Mouse (Mus musculus) embryonic facial prominence, embryonic 14.5 days (tissue): ENCODE measurements around the gene 2410137M14Rik. TPM values are rescaled to one million over a fixed set of nuclear protein-coding genes. Genes with fewer than 3 reads are reported as not detected.
"Not testable (repeated sequence)": the region's sequence is repeated elsewhere in the genome, so short reads cannot be mapped to it uniquely, and the experiment has no call there.

Source experiments
- ATAC-seq: fragments of 200-750 bp; cut with Nextera tagmentation; 2 replicates; pipeline ENCODE4 v1.8.0; 2017; ENCODE audit warnings: low read depth, moderate number of reproducible peaks, moderate TSS enrichment
- DNase-seq: peaks from one replicate; pipeline ENCODE4 v3.0.0-alpha.2; 2015; ENCODE audit warnings: low spot score
- H3K27ac ChIP-seq: fragments of 300-500 bp; sonication (generic); replicated peaks from 2 replicates; pipeline ENCODE4 v1.5.1; 2014; ENCODE audit warnings: low read depth, mild to moderate bottlenecking, low read length, moderate library complexity
- H3K27me3 ChIP-seq: fragments of 300-500 bp; sonication (generic); replicated peaks from 2 replicates; pipeline ENCODE4 v1.6.1; 2014; ENCODE audit warnings: low read length; ENCODE audit not compliant: control insufficient read depth, insufficient read depth
- H3K36me3 ChIP-seq: fragments of 300-500 bp; sonication (generic); 2 replicates; pipeline ENCODE4 v1.6.1; 2014; ENCODE audit warnings: low read length, mixed read lengths; ENCODE audit not compliant: control insufficient read depth, insufficient read depth
- H3K4me1 ChIP-seq: fragments of 300-500 bp; sonication (generic); 2 replicates; pipeline ENCODE4 v1.6.1; 2014; ENCODE audit warnings: antibody characterized with exemption, low read length; ENCODE audit not compliant: control insufficient read depth, insufficient read depth
- H3K4me2 ChIP-seq: fragments of 300-500 bp; sonication (generic); 2 replicates; pipeline ENCODE4 v1.6.1; 2014; ENCODE audit warnings: low read depth, mild to moderate bottlenecking, low read length, moderate library complexity, mixed read lengths
- H3K4me3 ChIP-seq: fragments of 300-500 bp; sonication (generic); 2 replicates; pipeline ENCODE4 v1.5.1; 2014; ENCODE audit warnings: low read depth, mild to moderate bottlenecking, low read length
- H3K9ac ChIP-seq: fragments of 300-500 bp; sonication (generic); 2 replicates; pipeline ENCODE4 v1.6.1; 2014; ENCODE audit warnings: low read depth, mild to moderate bottlenecking, low read length, moderate library complexity, mixed read lengths
- H3K9me3 ChIP-seq: fragments of 300-500 bp; sonication (generic); 2 replicates; pipeline ENCODE4 v1.6.1; 2016; ENCODE audit warnings: low read length; ENCODE audit not compliant: control insufficient read depth
- WGBS: fragments of 180-500 bp; shearing (Covaris S2); extraction: QIAGEN DNeasy Blood & Tissue Kit; methylation state at CpG from one replicate; pipeline ENCODE4 v1.1.7; 2014; 5-methylcytosine and 5-hydroxymethylcytosine counted together
- polyA plus RNA-seq: library from polyadenylated mRNA; unstranded; fragments of >200 nt; fragmentation: Nextera tagmentation; extraction: Ambion mirVana; gene quantifications from 2 replicates; pipeline ENCODE4 v1.2.1, GENCODE M21; 2014

Gene 2410137M14Rik
- not detected in 2 replicates for polyA plus RNA-seq

DNA sequence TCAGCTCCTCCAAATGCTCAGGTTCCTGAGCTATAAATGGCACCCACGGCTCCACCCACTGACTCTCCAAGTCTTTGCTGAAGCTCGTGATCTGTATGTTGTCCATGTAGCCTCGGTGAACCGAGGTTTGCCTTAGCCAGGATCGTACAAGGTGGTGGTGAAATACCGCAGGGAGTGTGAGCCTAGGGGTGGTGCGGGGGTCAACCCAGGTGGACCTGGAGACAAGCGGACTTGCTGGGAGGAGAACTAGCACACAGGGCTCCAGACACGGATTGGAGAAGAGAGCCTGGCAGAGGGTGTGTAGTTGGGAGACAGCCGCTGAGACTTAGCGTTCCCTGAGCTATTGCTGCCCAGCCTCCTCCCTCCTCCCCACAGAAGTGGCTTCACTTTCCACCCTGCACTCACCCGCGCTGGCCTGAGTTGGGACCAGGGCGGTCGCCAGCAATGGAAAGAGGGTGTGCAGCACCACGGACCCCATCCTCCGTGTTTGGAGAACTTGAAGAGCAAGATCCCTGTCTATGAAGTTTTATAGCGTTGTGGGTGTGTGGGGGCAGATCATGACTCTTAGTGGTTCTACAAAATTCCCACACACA lies at the start of gene 2410137M14Rik:
2410137M14Rik (minus strand) TSS at position 17 of the 593 bp plus-strand sequence.
- H3K9ac ChIP-seq: no peak within 1 kb of the TSS

DNA sequence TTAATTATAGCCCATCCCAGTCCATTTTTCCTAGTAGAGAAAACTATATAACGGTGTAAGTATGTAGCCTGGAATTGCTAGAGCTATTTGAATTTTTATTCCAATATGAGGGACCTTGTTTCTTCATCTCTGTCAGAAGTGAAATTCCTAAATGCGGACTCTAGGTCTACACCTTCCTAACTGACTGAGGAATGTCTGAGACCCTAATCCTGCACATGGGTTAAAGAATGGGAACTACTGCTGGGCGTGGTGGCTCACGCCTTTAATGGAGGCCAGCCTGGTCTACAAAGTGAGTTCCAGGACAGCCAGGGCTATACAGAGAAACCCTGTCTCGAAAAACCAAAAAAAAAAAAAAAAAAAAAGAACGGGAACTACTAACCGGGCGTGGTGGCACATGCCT lies 48.1 kb upstream of the 2410137M14Rik start:
- Histone ChIP-seq H3K4me3 (peak overlapping the region; percentile 42), H3K9me3 (no peaks in the 10 kb centered on the region), H3K9ac (peak overlapping the region; percentile 53; the same call in 1 of the 2 replicates), H3K4me2 (peak overlapping the region; percentile 60), H3K27me3 (no peaks in the 10 kb centered on the region), H3K36me3 (no peaks in the 10 kb centered on the region), H3K27ac (peak overlapping the region; percentile 98), H3K4me1 (0 out of 2 replicates have a peak, but pooled peaks cover 3% of the 10 kb centered on the region)
- 67% methylated on average over 8 of the region's 8 CpGs for WGBS
- peak; percentile 7; the same call in 1 of the 2 replicates for ATAC-seq
- no peak for DNase-seq

More for the DNA sequence above, at the start of gene 2410137M14Rik:
- ATAC-seq: no peak
- 11% methylated on average over 18 of the region's 18 CpGs for WGBS
- no peaks in the 10 kb centered on the region for H3K4me1 ChIP-seq
- H3K9me3 ChIP-seq: no peaks in the 10 kb centered on the region
- peak within 1 kb of the TSS; percentile 38 for H3K4me2 ChIP-seq
- H3K27ac ChIP-seq: no peak within 1 kb of the TSS
- no peak within 1 kb of the TSS; the same call in 1 of the 2 replicates for H3K4me3 ChIP-seq
- no peaks in the 10 kb centered on the region for H3K36me3 ChIP-seq
- H3K27me3 ChIP-seq: 0 out of 2 replicates have a peak, but pooled peaks cover under 1% of the 10 kb centered on the region
- DNase-seq: no peak

DNA sequence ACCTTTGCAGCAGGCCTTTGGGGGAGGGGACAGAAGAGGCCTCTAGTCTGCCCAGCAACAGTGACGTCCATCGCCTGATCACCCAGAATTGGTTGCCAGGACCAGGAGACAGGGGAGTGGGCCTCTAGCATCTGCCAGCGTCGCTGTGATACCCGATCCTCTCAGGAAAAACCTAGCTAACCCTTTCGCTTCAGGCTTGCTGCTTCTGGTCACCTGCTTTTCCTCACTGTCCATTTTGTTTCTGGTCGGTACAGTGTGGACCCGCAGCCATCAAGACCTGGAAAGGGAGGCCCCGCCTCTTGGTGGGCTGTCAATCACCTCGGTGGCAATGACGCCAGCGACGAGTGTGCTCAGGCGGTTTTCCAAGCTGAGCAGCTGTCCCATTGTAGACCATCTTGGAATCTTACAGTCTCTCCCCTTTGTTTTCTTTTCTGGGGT lies 47.7 kb upstream of the 2410137M14Rik start:
- peak overlapping the region; percentile 60 for H3K4me2 ChIP-seq
- peak overlapping the region; percentile 53 for H3K9ac ChIP-seq
- H3K27ac ChIP-seq: peak overlapping the region; percentile 98
- ATAC-seq (peak; percentile 98), DNase-seq (peak; percentile 98)
- 0% methylated on average over 14 of the region's 14 CpGs for WGBS
- H3K9me3 ChIP-seq: no peaks in the 10 kb centered on the region
- no peaks in the 10 kb centered on the region for H3K36me3 ChIP-seq
- 0 out of 2 replicates have a peak, but pooled peaks cover 3% of the 10 kb centered on the region for H3K4me1 ChIP-seq
- H3K4me3 ChIP-seq: peak overlapping the region; percentile 42
- H3K27me3 ChIP-seq: no peaks in the 10 kb centered on the region

DNA sequence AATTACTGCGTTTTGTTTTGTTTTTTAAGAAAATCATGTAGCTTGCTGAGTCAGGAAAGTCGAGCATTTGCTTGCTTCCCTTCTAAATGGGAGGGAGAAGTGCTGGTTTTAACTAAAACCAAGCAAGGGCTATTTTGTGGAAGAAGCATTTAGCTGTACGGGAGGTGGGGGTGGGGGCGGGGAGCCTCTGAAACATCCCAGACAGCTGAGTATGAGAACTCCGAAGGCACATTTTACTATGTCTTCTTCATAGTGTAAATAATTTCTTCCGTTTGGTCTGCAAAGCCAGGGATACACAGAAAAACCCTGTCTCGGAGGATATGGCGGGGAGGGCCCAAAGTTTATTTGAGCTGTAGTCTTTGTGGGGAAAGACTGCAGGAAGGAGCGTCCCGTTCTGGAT lies 47.2 kb upstream of the 2410137M14Rik start:
- no peaks in the 10 kb centered on the region for H3K27me3 ChIP-seq
- H3K36me3 ChIP-seq: no peaks in the 10 kb centered on the region
- peak overlapping the region; percentile 42 for H3K4me3 ChIP-seq
- peak overlapping the region; percentile 60 for H3K4me2 ChIP-seq
- peak; percentile 34 for ATAC-seq
- H3K9ac ChIP-seq: peak overlapping the region; percentile 53
- no peaks in the 10 kb centered on the region for H3K9me3 ChIP-seq
- peak overlapping the region; percentile 98 for H3K27ac ChIP-seq
- peak; percentile 53 for DNase-seq
- 0 out of 2 replicates have a peak, but pooled peaks cover 3% of the 10 kb centered on the region for H3K4me1 ChIP-seq
- WGBS: 3% methylated on average over 10 of the region's 10 CpGs

DNA sequence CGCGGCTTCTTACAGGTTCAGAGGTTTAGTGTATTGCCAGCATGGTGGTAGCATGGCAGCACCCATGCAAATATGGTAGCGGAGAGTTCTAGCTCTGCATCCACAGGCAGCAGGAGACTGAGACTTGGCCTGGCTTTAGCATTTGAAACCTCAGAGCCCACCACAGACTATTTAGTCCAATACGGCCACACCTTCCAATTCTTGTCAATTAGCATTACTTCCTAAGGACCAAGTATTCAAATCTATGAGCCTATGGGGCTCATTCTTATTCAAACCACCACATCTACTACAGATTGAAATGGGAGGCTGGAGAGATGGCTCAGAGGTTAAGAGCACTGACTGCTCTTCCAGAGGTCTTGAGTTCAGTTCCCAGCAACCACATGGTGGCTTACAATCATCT lies 46.4 kb upstream of the 2410137M14Rik start:
- Histone ChIP-seq H3K4me2 (no peak overlapping the region), H3K4me3 (no peak overlapping the region), H3K9me3 (no peaks in the 10 kb centered on the region), H3K27me3 (no peaks in the 10 kb centered on the region), H3K27ac (peak overlapping the region; percentile 98), H3K9ac (no peak overlapping the region), H3K4me1 (0 out of 2 replicates have a peak, but pooled peaks cover 3% of the 10 kb centered on the region), H3K36me3 (no peaks in the 10 kb centered on the region)
- no peak for ATAC-seq
- 95% methylated on average over 4 of the region's 4 CpGs for WGBS
- no peak for DNase-seq

DNA sequence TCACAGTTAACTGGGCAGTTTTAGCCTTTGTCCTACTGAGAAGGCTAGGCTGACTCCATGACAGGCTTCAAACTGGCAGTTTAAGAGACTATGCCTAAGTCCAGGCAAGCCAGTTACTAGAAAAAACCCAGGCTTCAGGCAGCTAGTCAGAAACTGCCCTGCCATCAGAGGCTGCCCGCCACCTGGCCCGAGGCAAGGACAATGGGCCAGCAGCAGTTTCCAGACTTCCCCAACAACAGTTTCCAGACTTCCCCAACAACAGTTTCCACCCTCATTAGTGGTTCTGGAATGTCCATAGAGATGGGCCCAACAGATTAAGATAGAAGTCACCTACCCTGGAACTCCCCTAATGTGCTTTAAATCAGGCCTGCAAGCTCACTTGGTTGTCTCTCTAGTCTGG lies 45.4 kb upstream of the 2410137M14Rik start:
- 83% methylated on average over 2 of the region's 2 CpGs for WGBS

DNA sequence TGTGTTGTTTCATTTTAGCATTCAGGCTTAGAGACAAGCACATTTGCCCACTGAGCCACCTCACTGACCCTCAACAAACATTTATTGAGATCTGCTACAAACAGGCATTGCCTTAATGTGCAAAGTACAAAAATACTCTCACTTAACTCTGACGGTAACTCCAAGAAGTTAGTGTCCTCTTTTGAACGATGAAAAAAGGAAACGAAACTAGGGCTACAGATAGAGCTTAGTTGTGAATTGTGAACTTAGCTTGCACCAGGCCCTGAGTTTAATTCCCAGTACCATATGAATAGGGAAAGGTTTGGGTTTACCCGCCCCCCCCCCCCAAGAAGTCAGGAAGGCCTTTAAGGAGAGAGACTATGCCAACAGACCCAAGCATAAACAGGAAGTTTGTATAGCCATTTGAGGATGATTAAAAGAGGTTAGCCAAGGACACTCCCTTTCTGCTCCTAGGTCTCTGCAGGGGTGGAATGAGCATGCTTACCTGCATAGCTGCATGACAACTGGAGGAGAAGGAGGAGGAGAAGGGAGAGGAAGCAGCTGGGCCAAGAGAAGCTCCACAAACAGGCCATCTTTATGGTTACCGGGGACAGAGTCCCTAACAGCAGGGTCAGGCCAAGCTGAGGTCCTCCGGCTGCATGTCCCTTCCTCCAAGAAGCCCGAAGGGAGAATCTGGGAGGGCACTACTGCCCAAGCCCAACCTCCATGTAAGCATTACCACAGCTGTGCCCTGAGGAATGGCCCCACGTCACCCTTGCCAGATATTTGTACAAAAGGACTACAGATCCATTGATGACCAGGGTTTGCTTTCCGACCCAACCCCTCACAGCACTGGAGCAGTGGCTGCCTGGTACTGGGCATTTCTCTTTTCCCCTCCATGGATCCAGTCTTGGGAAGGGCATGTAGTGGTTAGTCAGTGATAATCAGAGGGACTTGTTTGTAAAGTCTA lies 41.9 kb upstream of the 2410137M14Rik start, which contains the start of gene Mog:
Mog (minus strand) TSS at position 771 of the 949 bp plus-strand sequence.
- no peak within 1 kb of the TSS for H3K27ac ChIP-seq
- no peaks in the 10 kb centered on the region for H3K9me3 ChIP-seq
- no peak within 1 kb of the TSS for H3K4me3 ChIP-seq
- no peak within 1 kb of the TSS; the same call in 1 of the 2 replicates for H3K9ac ChIP-seq
- H3K27me3 ChIP-seq: no peaks in the 10 kb centered on the region
- no peak within 1 kb of the TSS for H3K4me2 ChIP-seq
- no peaks in the 10 kb centered on the region for H3K4me1 ChIP-seq
- DNase-seq (no peak), ATAC-seq (no peak)
- WGBS: 67% methylated on average over 8 of the region's 9 CpGs
- H3K36me3 ChIP-seq: no peaks in the 10 kb centered on the region

More for the DNA sequence above, 45.4 kb upstream of the 2410137M14Rik start:
- DNase-seq: no peak
- Histone ChIP-seq H3K9ac (no peak overlapping the region), H3K4me3 (no peak overlapping the region), H3K9me3 (no peaks in the 10 kb centered on the region), H3K4me2 (no peak overlapping the region), H3K4me1 (0 out of 2 replicates have a peak, but pooled peaks cover 3% of the 10 kb centered on the region), H3K27me3 (no peaks in the 10 kb centered on the region), H3K27ac (no peak overlapping the region), H3K36me3 (no peaks in the 10 kb centered on the region)
- ATAC-seq: no peak

DNA sequence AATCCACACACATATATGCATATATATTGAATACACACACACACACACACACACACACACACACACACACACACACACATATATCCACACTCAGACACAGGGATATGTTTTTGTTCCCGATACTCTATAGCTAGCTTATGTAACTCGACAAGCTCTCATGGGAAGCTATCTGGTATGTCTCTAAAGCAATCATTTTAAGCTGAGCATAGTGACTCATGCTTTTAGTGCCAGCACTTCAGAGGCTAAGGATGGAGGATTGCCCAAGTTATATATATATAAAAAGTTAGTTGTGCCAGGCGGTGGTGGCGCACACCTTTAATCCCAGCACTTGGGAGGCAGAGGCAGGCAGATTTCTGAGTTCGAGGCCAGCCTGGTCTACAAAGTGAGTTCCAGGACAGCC lies 38.2 kb upstream of the 2410137M14Rik start:
- 89% methylated on average over 5 of the region's 5 CpGs for WGBS
- not testable (repeated sequence) for DNase-seq, H3K36me3 ChIP-seq, H3K27ac ChIP-seq, H3K9me3 ChIP-seq, H3K4me2 ChIP-seq, H3K4me1 ChIP-seq, H3K27me3 ChIP-seq, H3K9ac ChIP-seq, H3K4me3 ChIP-seq, ATAC-seq
